Mouse (Mus musculus) gastrocnemius, postnatal 36 days (tissue): ENCODE results near the gene Mllt10. TPM values are rescaled to one million over a fixed set of nuclear protein-coding genes. Genes with fewer than 3 reads are reported as not detected.

ENCODE experiments used
- DNase-seq, 2 experiments: peaks; one replicate each; pipeline ENCODE4 v3.0.0; 2022
- intact Hi-C: fragments of 180-260 bp; cut with DNase I; formaldehyde crosslinking; loops from one replicate; pipeline ENCODE4 v1.15.1; 2025
- total RNA-seq, 2 experiments: library from RNA; stranded (reverse); gene quantifications; 2 replicates each; pipeline ENCODE4 v1.2.3; 2021

Gene Mllt10
- total RNA-seq, 2 experiments from 2014 or later = 15.6 to 21.9 TPM

- intact Hi-C loops = loop anchor here (2.0 kb wide), 1 partner anchor 13 kb away; no protein-coding TSS in a partner anchor
- DNase-seq = no peak
Observed at GRCm38 (mm10) chr2:18033166-18034108, 21.6 kb upstream of the Mllt10 start.

- intact Hi-C loops = no loop called here
- DNase-seq = no peak
Observed at GRCm38 (mm10) chr2:18034371-18035250, 20.4 kb upstream of the Mllt10 start.

DNA sequence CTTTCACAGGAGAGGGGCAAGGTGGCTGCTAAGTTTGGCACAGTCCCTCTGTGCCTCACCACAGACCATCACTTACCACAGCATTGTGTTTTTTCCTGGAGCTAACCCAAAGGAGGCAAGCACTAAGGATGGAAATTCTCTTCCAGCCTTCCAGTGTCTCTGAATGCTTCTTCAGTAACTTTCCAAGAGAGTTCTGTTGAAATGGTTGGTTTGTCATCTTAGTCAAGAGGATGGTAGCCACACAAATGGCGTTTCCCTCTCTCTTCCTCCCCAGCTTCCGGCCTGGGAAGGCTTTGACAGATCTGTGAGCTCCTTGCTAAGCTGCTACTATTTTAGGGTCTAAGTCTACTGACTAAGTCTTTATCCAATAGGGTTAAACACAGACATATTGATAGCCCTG lies 17.5 kb upstream of the Mllt10 start, which contains the start of gene A930004D18Rik:
Gene A930004D18Rik, minus strand, starts transcription at position 247 of the 400 bp plus-strand sequence.
- DNase-seq = no peak
- intact Hi-C loops = no loop called here

DNA sequence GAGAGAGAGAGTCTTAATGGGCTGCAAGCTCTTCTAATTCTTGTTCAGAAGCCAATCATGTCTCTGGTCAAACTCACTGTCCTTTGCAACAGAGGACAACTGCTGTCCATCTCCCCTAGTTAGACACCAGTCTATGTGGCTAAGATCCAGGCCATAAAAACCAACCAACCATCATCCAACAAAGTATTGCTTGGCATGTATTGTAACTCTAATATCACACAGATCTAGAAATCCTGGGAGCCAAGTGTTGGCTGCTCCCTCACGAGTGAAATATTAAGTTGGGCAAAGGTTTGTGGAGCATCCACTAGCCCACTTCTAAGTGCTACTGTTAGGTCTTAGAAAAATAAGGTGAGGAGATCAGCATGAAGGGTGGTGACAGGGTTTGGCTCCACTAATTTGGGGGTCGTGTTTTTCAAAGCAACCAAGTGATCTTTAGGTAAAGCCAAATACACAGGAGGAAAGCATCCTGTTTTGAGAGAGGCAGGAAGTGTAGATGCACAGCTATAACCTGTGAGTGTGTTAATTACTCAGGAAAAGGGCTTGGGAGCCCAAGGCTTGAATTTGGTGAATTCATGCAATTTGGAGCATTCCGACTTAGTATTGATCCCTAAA lies 16.8 kb upstream of the Mllt10 start:
- DNase-seq = no peak
- intact Hi-C loops = no loop called here

GRCm38 (mm10) chr2:18038895-18039371 lies 16.1 kb upstream of the Mllt10 start:
- intact Hi-C loops = no loop called here
- no peak for DNase-seq

GRCm38 (mm10) chr2:18039566-18040290 lies 15.3 kb upstream of the Mllt10 start:
- intact Hi-C loops = loop anchor here (10.0 kb wide), 1 partner anchor 725 kb away; no protein-coding TSS in a partner anchor
- DNase-seq = no peak

DNA sequence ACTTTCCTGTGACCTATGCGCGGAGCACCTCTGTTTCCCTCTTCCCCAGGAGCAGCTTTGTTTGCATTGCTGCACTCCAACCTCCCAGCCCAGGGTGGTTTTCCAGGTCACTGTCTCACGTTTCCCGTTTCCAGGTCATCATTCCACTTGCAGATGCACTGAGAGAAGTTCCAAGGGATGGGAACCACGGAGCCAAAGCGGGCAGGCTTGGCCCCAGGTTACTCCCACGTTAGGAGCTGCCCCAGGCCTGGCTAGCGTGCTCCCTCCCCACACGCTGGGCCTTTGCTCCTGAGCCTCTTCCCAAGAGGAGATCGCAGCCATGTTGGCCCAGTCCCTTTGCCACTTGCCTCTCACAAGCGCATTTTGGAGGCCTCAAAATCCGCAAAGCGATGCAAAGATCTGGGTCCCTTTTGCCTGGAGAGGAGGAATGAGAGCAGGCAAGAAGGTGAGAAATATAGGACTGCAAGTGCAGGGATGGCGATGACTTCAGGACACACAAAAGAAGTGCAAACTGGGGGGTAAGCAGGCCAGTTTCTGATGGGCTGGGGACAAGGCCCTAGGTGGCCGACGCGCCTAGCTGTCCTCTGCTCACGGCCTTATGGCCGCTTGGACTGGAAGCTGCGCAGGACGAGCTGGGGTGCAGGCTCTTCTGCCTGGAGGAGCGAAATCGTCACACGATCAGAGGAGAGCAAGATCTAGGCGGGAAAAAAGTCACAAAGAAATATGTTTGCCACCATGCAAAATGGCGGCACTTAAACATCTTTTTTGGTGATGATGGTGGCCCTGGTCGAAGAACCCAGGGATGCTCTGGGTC lies 14.5 kb upstream of the Mllt10 start:
- intact Hi-C loops = loop anchor here (10.0 kb wide), 1 partner anchor 724 kb away; no protein-coding TSS in a partner anchor

GRCm38 (mm10) chr2:18041199-18041885 lies 13.7 kb upstream of the Mllt10 start:
- DNase-seq = no peak
- intact Hi-C loops = loop anchor here (10.0 kb wide), 1 partner anchor 723 kb away; no protein-coding TSS in a partner anchor

More for the DNA sequence above, 14.5 kb upstream of the Mllt10 start:
- DNase-seq = no peak

DNA sequence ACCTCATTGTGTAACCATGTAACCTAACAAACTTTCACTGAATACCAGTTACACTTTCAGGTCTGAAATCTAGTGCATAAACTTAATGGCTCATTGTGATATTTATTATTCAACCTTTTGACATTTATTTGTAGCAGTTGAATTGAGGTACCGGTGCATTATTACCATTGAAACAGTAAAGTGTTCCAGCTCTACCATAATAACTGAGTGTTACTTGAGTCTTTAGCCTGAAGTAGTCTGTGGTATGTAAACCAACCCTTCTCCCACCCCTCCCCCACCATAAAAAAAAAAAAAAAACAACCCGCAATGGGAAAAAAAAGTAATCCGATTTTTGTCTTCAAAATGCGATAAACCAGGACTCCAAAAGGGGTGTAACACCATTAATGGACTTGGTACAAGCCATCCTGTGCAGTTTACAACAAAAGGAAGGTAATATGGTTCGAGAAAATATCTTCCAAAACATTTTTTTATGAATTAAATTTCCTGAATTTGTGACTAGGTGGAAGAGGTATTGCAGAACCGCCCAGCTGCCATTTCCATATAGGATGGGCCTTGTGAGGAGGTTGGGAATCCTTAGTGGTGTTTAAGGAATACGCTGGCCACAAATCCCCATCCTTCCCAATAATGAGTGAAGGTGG lies 9.8 kb upstream of the Mllt10 start:
- no peak for DNase-seq
- intact Hi-C loops = loop anchor here (10.0 kb wide), 1 partner anchor 720 kb away; no protein-coding TSS in a partner anchor

- intact Hi-C loops = loop anchor here (2.0 to 10.0 kb wide), 2 partner anchors 13 to 719 kb away; no protein-coding TSS in a partner anchor
- no peak for DNase-seq
Observed at GRCm38 (mm10) chr2:18045781-18046181, 9.3 kb upstream of the Mllt10 start.

DNA sequence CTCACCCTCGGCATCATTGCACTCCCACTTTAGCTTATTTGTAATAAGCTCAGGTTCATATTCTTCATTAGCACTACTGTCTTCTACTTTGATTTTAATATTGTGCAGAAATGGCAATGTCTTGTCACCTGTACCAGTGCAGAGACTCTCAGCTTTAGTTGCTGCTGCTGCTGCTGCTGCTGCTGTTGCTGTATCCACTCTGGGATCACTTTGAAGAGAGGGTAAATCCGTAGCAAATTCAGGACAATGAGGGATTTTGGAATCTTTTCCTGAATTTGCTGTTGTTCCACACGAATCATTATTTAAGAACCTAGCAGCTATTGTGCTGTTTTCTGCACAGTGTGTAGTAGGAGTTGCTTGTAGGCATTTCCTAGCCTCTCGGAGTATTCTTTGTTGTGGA lies 8.9 kb upstream of the Mllt10 start:
- intact Hi-C loops = loop anchor here (2.0 to 10.0 kb wide), 2 partner anchors 13 to 719 kb away; no protein-coding TSS in a partner anchor
- DNase-seq = no peak

GRCm38 (mm10) chr2:18046758-18047645 lies 8.0 kb upstream of the Mllt10 start:
- DNase-seq = peak; percentile 63 to 66
- intact Hi-C loops = loop anchor here (2.0 to 10.0 kb wide), 2 partner anchors 14 to 718 kb away; no protein-coding TSS in a partner anchor

GRCm38 (mm10) chr2:18047646-18048452 lies 7.2 kb upstream of the Mllt10 start:
- intact Hi-C loops = loop anchor here (2.0 to 10.0 kb wide), 2 partner anchors 15 to 717 kb away; no protein-coding TSS in a partner anchor
- peak; percentile 69 to 71 for DNase-seq

DNA sequence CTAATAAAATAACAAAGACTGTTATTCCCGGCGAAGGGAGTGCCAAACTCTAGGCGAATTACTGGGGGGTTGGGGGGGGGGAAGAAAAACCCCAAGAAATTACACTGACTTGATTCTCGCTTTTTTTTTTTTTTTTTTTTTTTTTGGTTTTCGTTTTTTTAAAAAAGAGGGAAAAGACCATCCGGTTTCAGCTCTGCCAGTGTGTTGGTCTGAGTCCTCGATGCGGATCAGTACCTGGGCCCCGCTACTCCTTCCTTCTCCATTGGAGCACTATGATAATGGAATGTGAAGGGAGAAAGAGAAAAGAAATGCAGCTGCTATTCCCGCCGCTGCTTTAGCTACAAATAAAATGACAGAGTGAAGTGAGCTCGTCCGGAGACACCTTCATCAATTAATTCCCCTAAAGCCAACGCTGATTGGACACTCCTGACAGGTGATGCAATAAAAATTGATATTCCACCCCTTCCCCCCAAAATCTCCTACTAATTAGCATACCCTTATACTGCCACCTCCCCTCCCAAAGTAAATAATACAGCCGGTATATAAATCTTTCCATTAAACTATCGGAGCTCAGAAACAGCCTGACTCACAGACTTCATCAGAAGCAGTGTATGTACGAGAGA lies 6.5 kb upstream of the Mllt10 start, which contains the start of gene Skida1:
Gene Skida1, minus strand, starts transcription at position 599 of the 623 bp plus-strand sequence.
- no peak for DNase-seq
- intact Hi-C loops = loop anchor here (10.0 kb wide), 1 partner anchor 716 kb away; no protein-coding TSS in a partner anchor
